Mouse (Mus musculus) CD4-positive helper T cell, adult 2 months (primary cell): Measurements from ENCODE around the gene Cdk5rap2.

Experiments
- DNase-seq: peaks from one replicate; pipeline ENCODE4 v3.0.0-alpha.2; 2012; ENCODE audit warnings: low read depth, missing footprints, low spot score

Gene Cdk5rap2

DNA sequence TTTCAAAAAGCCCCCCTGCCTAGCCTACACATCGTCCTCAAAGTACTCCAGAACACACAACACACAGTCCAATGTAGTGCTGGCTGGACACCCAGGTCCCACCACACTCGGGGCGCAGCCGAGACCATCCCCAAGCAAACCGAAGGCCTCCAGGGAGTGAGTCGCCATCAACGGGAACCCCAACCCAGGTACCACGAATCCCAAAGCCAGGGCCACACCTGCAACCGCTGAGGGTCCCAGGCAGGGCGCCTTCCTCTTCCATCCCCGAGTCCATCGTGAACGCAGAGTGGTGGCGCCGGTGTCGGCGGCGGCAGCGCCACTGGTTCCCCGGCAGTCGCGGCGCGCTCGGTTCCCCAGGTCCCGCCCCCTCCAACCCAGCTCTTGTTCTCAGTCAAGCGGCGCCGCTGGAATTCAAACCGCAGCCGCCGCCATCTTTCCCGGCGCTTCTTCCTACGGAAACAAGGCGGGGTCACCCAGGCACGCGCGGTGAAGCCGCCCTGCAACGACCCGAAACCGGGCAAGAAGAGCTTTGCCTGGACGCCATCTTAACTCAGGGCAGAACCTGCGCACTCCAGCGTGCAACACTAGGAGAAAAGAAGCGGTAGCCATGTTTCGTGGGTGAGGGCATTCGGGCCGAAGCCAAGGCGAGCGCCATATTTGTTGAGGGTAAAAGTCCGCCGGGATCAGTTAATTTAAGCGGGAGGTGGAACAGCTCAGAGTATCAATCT lies at the start of gene Cdk5rap2:
Cdk5rap2 (minus strand) TSS at position 450 of the 728 bp plus-strand sequence.
- DNase-seq: peak; percentile 97

DNA sequence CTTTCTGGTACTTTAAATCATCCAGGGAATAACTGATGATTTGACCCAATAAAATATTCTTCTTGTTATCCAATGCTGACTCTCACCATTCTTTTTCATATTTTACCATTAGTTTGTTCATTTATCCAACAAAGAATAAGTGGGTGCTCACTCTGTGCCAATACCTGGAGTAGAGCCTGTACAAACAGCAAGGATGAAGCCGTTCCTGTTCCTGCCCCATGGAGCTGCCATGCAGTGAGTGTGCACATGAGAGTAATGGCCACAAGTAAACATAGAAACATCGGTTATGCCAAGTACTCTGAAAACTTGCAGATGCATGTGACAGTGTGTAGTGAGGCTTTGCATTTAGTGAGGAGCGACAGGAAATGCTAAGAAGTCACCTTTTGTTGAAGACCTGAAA lies 41.9 kb upstream of the Cdk5rap2 start:
- no peak for DNase-seq

DNA sequence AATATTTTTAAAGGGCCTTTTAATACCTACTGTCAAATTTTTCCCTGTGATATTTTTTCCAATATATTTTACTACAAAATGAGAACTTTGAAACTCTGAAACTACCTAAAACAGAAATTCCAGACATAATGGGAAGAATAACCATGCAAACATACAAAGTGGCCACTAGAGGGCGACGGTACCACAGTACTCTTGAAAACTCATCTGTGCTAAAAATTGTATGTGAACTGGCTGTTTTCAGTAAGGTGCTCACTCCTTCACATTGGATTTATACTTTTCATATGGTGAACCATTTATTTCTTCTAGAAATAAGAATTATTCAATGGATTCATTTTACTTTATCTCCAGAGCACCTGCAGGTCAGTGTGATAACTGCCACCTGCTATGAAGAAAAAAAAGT lies 41.5 kb upstream of the Cdk5rap2 start:
- peak; percentile 39 for DNase-seq

- DNase-seq: peak; percentile 2
Measured at GRCm38 (mm10) chr4:70449668-70450067, 39.4 kb upstream of the Cdk5rap2 start.

- DNase-seq: no peak
Measured at GRCm38 (mm10) chr4:70446774-70447173, 36.5 kb upstream of the Cdk5rap2 start.

GRCm38 (mm10) chr4:70420202-70420601 lies 10.0 kb upstream of the Cdk5rap2 start:
- no peak for DNase-seq

GRCm38 (mm10) chr4:70412126-70412525 lies 1.9 kb upstream of the Cdk5rap2 start:
- no peak for DNase-seq

DNA sequence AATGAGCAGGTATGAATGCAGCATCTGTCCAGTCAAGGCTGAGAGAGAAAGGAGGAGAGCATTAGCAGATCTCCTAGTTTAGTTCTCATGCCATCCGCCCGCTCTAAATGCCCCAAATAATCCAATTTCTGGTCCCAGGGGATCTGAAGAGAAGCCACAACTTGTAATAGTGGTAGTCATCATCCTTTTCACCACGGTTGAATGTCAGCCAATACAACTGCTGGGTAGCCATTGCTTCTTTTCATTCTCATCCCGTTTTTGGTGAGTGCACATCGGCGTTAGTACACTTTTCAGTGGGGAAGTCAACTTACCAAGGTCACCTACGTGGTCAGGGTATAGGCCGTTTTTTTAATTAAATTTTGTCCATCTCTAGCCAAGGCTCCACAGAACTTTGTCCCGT lies 787 bp downstream of the Cdk5rap2 start:
- DNase-seq: no peak

DNA sequence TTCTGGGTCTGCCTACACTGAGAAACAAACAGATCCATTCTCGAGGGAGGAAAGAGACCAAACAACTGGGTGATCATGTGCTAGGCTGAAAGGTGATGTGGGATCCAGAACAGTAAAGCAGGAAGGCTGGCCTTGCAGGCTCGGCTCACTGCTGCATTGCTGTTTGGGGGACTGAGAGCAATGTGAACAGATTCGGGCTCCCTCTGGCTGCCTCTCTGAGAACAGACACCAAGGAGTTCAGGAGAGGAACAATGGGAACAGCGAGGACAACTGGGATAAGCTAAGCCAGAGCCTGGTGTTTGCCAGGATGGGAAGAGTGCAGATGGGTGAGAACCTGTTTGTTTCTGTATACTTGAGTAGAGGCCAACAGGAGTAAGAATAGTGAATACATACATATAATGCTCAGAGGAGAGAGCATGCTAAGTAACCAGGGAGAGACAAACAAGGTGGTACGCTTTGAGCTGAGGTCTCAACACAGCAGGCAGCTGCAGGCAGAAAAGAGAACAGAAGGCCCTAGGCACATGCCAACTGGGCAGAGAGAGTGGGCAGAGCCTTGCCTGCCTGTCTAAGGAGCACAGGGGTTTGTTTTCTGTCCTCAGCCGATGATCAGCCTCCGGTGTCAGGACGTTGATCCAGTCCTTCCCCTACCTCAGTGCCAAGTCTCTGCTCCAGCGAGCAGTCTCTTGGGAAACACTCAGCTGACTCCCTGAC lies 8.0 kb downstream of the Cdk5rap2 start:
- DNase-seq: no peak

DNA sequence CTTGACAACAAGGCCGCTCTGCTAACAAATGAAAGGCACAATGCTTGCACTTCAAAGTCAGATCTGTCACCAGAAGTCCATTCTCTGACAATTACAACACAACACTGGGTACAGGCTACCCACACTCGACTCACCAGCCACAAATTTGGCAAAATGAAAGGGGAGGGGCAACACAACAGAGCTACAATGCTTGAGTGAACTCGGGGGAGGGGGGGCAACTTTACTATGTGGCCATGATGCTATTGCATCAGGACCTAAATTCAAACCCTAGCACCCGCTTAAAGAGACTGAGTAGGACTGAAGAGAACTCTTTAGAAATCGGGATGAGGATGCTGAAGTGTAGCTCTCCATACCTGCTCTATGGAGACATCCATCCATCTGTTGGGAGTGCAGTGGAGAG lies 10.8 kb downstream of the Cdk5rap2 start:
- DNase-seq: no peak

DNA sequence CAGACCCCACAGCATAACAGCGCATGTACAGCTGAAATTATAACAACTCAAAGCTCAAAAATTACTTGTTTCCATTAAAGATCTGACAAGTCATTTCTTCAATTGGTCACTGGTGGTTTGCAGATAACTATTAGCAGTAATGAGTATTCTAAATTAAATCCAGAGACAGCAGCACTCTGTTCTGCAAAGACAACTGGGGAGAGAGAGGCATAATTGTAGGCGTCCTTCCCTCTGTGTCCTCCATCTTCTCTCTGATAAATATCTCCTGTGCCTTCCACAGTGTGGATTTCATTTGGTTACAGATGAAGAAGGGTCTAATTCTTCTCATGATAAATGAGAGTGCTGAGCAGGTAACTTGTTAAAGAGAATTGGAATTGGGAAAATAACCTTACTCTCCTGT lies 11.2 kb downstream of the Cdk5rap2 start:
- DNase-seq: no peak

- DNase-seq: no peak
Measured at GRCm38 (mm10) chr4:70398088-70398487, 12.2 kb downstream of the Cdk5rap2 start.

GRCm38 (mm10) chr4:70396701-70397100 lies 13.5 kb downstream of the Cdk5rap2 start:
- DNase-seq: no peak

GRCm38 (mm10) chr4:70394736-70395135 lies 15.5 kb downstream of the Cdk5rap2 start:
- DNase-seq: no peak

DNA sequence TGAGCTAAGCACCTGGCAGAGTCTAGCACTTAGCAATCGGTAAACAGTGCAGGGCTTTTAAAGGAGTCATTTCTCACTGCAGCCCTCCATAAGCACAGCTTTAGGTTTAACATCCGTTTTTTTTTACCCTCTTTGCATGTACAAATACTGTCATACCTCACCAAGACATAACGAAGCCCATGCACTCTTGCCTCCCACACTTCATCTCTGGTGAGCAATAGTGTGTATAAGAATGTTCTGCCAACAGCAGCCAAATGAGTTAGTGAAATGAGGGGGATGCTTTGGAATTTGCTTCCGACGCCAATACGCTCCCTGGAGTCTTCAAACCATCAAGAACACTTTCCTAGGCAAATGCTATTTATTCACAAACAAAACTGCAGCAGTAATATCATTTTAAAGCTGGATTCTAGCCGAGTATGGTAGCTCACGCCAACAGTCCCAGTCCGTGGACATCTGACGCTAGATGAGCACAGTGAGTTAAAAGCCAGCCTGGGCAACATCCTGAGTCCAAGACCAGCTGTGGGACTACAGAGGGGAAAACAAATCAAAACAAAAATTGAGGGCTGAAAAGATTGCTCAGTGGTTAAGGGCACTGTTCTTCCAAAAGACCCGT lies 18.4 kb downstream of the Cdk5rap2 start:
- DNase-seq: no peak

DNA sequence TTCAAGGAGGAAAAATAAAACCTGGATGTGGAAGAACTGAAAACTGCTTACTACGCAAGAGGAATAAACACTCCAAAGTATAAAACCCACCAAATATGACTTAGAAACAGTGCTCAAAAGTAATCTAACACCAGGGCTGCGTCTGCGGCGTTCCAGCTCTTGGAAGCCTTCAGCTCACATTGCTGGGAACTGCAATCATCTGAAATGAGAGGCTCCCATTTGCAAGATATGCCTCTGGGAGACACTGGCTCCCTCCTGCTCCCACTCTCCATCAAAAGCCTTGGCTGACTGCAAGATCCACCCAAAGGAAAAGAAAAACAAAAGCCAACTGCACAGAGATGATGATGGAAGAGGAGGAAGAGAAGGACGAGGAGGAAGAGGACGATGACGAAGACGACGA lies 19.2 kb downstream of the Cdk5rap2 start:
- DNase-seq: no peak

DNA sequence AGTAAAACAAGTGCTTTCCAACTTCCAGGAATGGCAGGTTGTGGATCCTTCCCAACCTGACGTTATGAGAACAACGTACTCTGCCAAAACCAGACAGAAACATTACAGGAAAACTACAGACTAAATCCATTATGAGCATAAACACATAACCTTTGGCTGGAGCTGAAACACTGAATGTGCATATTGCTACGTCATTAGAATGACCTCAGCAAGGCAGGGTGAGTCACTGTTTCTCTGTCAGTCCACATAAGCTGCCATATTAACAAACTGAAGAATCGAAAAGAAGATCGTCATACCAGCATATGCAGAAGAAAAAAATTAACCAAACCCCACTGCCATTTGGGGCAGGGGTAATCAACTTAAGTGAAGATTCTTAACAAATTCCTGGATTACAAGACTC lies 24.0 kb downstream of the Cdk5rap2 start:
- no peak for DNase-seq

- DNase-seq: no peak
Measured at GRCm38 (mm10) chr4:70377359-70377758, 32.9 kb downstream of the Cdk5rap2 start.

DNA sequence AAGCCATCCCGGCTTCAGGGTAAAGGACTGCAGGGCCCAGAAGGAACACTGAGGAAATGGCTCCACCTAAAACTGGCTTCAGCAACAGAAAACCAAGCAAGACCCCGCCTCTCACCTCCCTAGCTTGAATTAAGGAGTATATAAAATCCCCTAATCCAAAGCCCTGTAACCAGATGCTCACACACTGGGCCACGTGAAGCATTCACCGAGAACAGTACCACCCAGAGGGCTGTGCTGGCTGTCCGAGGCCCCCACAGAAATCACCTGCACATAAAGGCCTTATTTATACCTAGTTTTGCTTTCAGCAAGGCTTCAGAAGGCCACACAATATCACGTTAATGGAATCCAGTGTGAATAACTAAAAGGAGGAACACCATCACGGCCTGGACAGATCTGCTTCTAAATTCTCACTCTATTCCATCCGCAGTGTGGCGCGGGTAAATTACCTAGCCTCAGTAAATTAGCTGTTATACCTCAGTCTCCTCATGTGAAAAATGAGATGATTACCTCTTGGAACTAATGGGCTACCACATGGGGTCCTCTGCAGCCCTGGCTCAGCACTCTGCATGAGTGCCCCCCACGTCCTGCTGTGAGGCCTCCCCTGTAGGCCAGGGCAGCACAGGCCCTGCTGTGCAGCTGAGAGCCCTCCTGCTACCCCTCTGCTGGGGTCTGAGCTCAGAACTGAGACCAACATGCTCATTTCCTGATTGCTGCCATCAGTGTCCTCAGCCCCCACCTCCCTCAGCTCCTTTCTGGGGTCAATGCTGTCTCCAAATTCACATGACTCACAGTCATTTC lies 45.0 kb downstream of the Cdk5rap2 start:
- no peak for DNase-seq

DNA sequence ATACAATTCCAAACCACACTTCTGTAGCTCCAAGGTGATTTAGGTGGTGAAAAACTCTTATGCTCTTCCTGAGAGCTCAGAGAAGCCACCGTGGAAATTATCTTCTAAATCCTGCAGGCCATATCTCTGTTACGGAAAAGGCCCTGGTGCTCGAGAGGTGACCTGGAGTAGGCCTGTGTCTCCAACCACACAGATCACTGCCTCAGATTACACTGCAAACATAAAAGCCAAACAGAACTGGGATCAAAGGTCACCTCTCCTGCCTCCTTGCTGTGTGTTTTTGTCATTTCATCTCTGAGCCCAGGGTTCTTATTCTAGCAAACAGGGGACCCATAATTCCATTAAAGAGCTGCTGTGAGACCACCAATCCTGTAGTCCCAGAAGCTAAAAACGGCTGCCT lies 48.9 kb downstream of the Cdk5rap2 start:
- no peak for DNase-seq

GRCm38 (mm10) chr4:70355659-70356350 lies 54.4 kb downstream of the Cdk5rap2 start:
- peak; percentile 38 for DNase-seq
